Mouse (Mus musculus) midbrain, embryonic 14.5 days (tissue): ENCODE measurements at regions not wholly inside any gene's neighbourhood (a gene's known extent, or its start where the extent isn't known, plus 50 kb on each side); places are given as distances from the start of the nearest gene placed in this dataset.

Source experiments
- ATAC-seq: fragments of 200-750 bp; cut with Nextera tagmentation; 2 replicates; pipeline ENCODE4 v1.8.0; 2017; ENCODE audit warnings: moderate number of reproducible peaks, moderate library complexity; ENCODE audit not compliant: low FRiP score, low TSS enrichment
- DNase-seq: peaks from one replicate; pipeline ENCODE4 v3.0.0-alpha.2; 2015
- H3K27ac ChIP-seq: fragments of 300-500 bp; sonication (generic); replicated peaks from 2 replicates; pipeline ENCODE4 v1.5.1; 2014; ENCODE audit warnings: mild to moderate bottlenecking, low read depth, low read length, moderate library complexity
- H3K27me3 ChIP-seq: fragments of 300-500 bp; sonication (generic); 2 replicates; pipeline ENCODE4 v1.6.1; 2014; ENCODE audit warnings: low read length, control low read depth, mixed read lengths; ENCODE audit not compliant: control insufficient read depth, insufficient read depth
- H3K36me3 ChIP-seq: fragments of 300-500 bp; sonication (generic); 2 replicates; pipeline ENCODE4 v1.6.1; 2014; ENCODE audit warnings: low read length, control low read depth; ENCODE audit not compliant: control insufficient read depth, insufficient read depth
- H3K4me1 ChIP-seq: fragments of 300-500 bp; sonication (generic); 2 replicates; pipeline ENCODE4 v1.6.1; 2014; ENCODE audit warnings: mild to moderate bottlenecking, antibody characterized with exemption, low read length, control low read depth; ENCODE audit not compliant: control insufficient read depth, insufficient read depth
- H3K4me2 ChIP-seq: fragments of 300-500 bp; sonication (generic); 2 replicates; pipeline ENCODE4 v1.6.1; 2014; ENCODE audit warnings: mild to moderate bottlenecking, low read length, moderate library complexity
- H3K4me3 ChIP-seq: fragments of 300-500 bp; sonication (generic); replicated peaks from 2 replicates; pipeline ENCODE4 v1.5.1; 2014; ENCODE audit warnings: low read depth, low read length
- H3K9ac ChIP-seq: fragments of 300-500 bp; sonication (generic); replicated peaks from 2 replicates; pipeline ENCODE4 v1.6.1; 2014; ENCODE audit warnings: mild to moderate bottlenecking, low read length, moderate library complexity
- H3K9me3 ChIP-seq: fragments of 300-500 bp; sonication (generic); 2 replicates; pipeline ENCODE4 v1.6.1; 2016; ENCODE audit warnings: low read length, control low read depth, mixed read lengths; ENCODE audit not compliant: control insufficient read depth
- WGBS: fragments of 180-500 bp; shearing (Covaris S2); extraction: QIAGEN DNeasy Blood & Tissue Kit; methylation state at CpG from one replicate; pipeline ENCODE4 v1.1.7; 2014; 5-methylcytosine and 5-hydroxymethylcytosine counted together

- Histone ChIP-seq H3K27ac (no peak overlapping the region), H3K36me3 (no peaks in the 10 kb centered on the region), H3K4me1 (no peaks in the 10 kb centered on the region), H3K27me3 (no peaks in the 10 kb centered on the region), H3K4me2 (no peak overlapping the region), H3K4me3 (no peak overlapping the region), H3K9ac (no peak overlapping the region), H3K9me3 (no peaks in the 10 kb centered on the region)
- DNase-seq (no peak), ATAC-seq (no peak)
- 81% methylated on average over 5 of the region's 5 CpGs for WGBS
These were observed 81.1 kb upstream of the Slc38a2 start for GRCm38 (mm10) chr15:96780606-96781005.

GRCm38 (mm10) chr15:96779358-96779757, 79.8 kb upstream of the Slc38a2 start:
- no peak for ATAC-seq
- Histone ChIP-seq H3K9ac (no peak overlapping the region), H3K4me1 (no peaks in the 10 kb centered on the region), H3K4me3 (no peak overlapping the region), H3K9me3 (no peaks in the 10 kb centered on the region), H3K4me2 (no peak overlapping the region), H3K36me3 (no peaks in the 10 kb centered on the region), H3K27ac (no peak overlapping the region), H3K27me3 (no peaks in the 10 kb centered on the region)
- WGBS: 85% methylated on average over 7 of the region's 7 CpGs
- no peak for DNase-seq

DNA sequence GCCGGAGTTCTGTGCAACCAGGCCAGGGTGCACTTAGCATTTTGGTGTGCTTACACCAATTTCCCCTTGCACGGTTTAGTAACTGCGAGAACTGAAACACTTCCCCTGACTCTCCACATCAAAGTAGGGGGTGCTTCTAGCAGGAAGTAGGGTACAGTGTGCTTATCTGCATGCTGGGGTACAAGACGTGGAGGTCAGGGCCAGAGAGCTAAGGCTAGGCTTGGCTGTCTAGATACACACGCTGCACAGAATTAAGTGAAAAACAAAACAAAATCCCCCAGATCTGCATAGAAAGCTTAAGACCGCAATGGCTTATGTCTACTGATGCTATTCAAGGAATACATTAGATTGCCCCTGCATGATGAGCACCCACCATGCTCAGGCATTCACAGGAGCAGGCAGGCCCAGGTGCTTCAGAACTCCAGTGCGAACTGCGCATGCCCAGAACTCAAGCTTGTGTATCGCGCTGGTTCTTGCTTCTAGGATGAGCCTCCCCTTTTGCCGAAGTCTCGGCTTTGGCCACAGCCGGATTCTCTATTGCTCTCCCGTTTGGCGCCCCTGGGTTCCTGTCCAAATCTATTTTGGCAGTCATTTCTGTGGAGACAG, 78.9 kb upstream of the Slc38a2 start:
- Histone ChIP-seq H3K4me1 (no peaks in the 10 kb centered on the region), H3K9me3 (no peaks in the 10 kb centered on the region), H3K4me3 (no peak overlapping the region), H3K27ac (no peak overlapping the region), H3K27me3 (no peaks in the 10 kb centered on the region), H3K4me2 (no peak overlapping the region), H3K36me3 (no peaks in the 10 kb centered on the region), H3K9ac (no peak overlapping the region)
- 95% methylated on average over 15 of the region's 15 CpGs for WGBS
- no peak for ATAC-seq
- no peak for DNase-seq

DNA sequence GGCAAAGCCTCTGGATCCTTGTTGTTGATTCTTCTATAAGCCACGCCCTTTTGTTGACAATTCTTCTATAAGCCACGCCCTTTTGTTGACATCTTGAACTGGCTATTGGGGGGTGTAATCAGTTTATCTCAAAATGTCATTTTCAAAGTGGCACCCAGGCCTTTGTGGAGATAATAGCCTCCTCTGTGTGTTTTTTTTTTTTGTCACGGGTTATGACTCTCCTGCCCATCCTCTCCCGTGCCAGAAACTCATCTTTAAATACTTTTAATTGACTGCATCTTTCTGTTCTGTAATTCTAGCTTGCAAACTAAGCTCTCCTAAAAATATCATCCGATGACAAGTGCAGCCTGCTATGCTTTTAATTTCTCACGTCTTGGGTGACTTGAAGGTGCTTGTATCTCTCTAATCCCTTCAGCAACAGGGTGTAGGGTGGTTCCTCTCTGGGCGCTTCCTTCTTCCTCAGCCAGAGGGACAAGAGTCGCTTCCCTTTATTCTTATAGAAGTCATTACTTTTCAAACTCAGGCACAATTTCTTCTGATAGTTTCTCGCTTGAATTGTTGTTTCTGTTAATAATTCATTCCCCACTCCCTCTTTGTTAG, 77.0 kb upstream of the Slc38a2 start:
- H3K4me1 ChIP-seq: no peaks in the 10 kb centered on the region
- DNase-seq (no peak), ATAC-seq (no peak)
- H3K4me2 ChIP-seq: no peak overlapping the region
- no peak overlapping the region for H3K4me3 ChIP-seq
- no peak overlapping the region for H3K9ac ChIP-seq
- H3K27ac ChIP-seq: no peak overlapping the region
- H3K36me3 ChIP-seq: no peaks in the 10 kb centered on the region
- no peaks in the 10 kb centered on the region for H3K9me3 ChIP-seq
- H3K27me3 ChIP-seq: no peaks in the 10 kb centered on the region
- 86% methylated on average over 9 of the region's 9 CpGs for WGBS

GRCm38 (mm10) chr15:96775129-96775528, 75.6 kb upstream of the Slc38a2 start:
- ATAC-seq (no peak), DNase-seq (no peak)
- no peaks in the 10 kb centered on the region for H3K4me1 ChIP-seq
- H3K4me3 ChIP-seq: no peak overlapping the region
- 90% methylated on average over 5 of the region's 5 CpGs for WGBS
- H3K36me3 ChIP-seq: no peaks in the 10 kb centered on the region
- no peaks in the 10 kb centered on the region for H3K9me3 ChIP-seq
- no peaks in the 10 kb centered on the region for H3K27me3 ChIP-seq
- no peak overlapping the region for H3K27ac ChIP-seq
- no peak overlapping the region for H3K4me2 ChIP-seq
- no peak overlapping the region for H3K9ac ChIP-seq

GRCm38 (mm10) chr15:96774664-96775063, 75.1 kb upstream of the Slc38a2 start:
- no peak for DNase-seq
- Histone ChIP-seq H3K4me2 (no peak overlapping the region), H3K27ac (no peak overlapping the region), H3K9ac (no peak overlapping the region), H3K4me3 (no peak overlapping the region), H3K9me3 (no peaks in the 10 kb centered on the region), H3K36me3 (no peaks in the 10 kb centered on the region), H3K4me1 (no peaks in the 10 kb centered on the region), H3K27me3 (no peaks in the 10 kb centered on the region)
- ATAC-seq: no peak
- 77% methylated on average over 6 of the region's 6 CpGs for WGBS

DNA sequence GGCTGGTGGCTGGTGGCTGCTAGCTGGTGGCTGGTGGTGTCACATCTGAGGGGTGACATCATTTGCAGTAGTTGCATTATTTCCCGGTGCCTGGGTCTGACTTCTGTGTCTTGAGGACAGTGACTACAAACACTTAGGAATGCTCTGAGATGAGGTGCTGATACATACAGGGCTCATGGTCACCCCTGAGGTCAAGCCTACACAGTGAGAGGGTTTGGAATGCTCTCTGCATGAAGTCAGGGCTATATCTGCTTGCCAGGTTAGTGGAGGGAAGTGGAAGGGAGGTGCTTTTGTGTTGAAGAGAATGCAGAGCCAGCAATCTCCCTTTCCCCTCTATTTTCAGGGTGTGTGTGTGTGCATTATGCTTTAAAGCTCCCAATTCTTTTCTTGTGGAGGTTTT, 74.1 kb upstream of the Slc38a2 start:
- Histone ChIP-seq H3K4me3 (no peak overlapping the region), H3K9me3 (no peaks in the 10 kb centered on the region), H3K36me3 (no peaks in the 10 kb centered on the region), H3K27me3 (no peaks in the 10 kb centered on the region), H3K9ac (no peak overlapping the region), H3K27ac (no peak overlapping the region), H3K4me2 (no peak overlapping the region), H3K4me1 (no peaks in the 10 kb centered on the region)
- WGBS: 85% methylated on average over 1 of the region's 1 CpGs
- DNase-seq: no peak
- no peak for ATAC-seq

- no peaks in the 10 kb centered on the region for H3K27me3 ChIP-seq
- H3K9ac ChIP-seq: no peak overlapping the region
- H3K4me2 ChIP-seq: no peak overlapping the region
- H3K4me3 ChIP-seq: no peak overlapping the region
- ATAC-seq (no peak), DNase-seq (no peak)
- H3K27ac ChIP-seq: no peak overlapping the region
- H3K36me3 ChIP-seq: no peaks in the 10 kb centered on the region
- no peaks in the 10 kb centered on the region for H3K4me1 ChIP-seq
- WGBS: 92% methylated on average over 8 of the region's 8 CpGs
- H3K9me3 ChIP-seq: no peaks in the 10 kb centered on the region
These were observed 73.2 kb upstream of the Slc38a2 start for GRCm38 (mm10) chr15:96772701-96773100.

- Histone ChIP-seq H3K4me1 (no peaks in the 10 kb centered on the region), H3K9me3 (no peaks in the 10 kb centered on the region), H3K27ac (no peak overlapping the region), H3K36me3 (no peaks in the 10 kb centered on the region), H3K4me2 (no peak overlapping the region), H3K9ac (no peak overlapping the region), H3K4me3 (no peak overlapping the region), H3K27me3 (no peaks in the 10 kb centered on the region)
- WGBS: 93% methylated on average over 8 of the region's 8 CpGs
- DNase-seq (no peak), ATAC-seq (no peak)
These were observed 71.3 kb upstream of the Slc38a2 start for GRCm38 (mm10) chr15:96770786-96771185.
